Mouse (Mus musculus) megakaryocyte, adult 5-6 weeks (primary cell): ENCODE data around the gene Perp. TPM values are rescaled to one million over a fixed set of nuclear protein-coding genes. Genes with fewer than 3 reads are reported as not detected.

ENCODE experiments used
- ATAC-seq: 2 replicates; pipeline ENCODE4 v1.8.0; 2016; ENCODE audit warnings: mild to moderate bottlenecking, inconsistent platforms; ENCODE audit not compliant: poor library complexity, severe bottlenecking
- total RNA-seq, 2 experiments: library from RNA; stranded (forward) in 1 of 2; stranded (reverse) in 1 of 2; fragments of 153-499, 151-499 nt in 1 of 2; fragments of 221-1000, 200-1000 nt in 1 of 2; gene quantifications; 2 replicates each; pipeline versions ENCODE4 v1.2.3 to v1.2.4; 2015 to 2017

Perp gene
- total RNA-seq, 2 experiments from 2014 or later = 2.8 to 4.6 TPM

DNA sequence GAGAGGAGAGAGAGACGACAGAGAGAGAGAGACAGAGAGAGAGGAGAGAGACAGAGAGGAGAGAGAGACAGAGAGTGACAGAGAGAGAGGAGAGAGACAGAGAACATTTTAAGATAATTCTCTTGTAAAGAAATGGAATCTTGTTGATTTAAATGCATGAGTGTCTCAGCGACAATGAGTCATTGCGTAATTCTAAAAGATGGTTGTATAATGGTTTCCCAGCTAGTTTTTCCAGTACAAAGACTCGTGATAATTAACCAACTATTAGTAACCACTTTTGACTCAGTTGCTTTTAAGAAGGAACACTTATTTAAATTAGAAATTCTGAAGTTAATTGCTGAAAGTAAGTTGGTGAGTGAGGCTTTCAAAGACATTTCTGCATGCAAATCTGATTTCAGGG lies 16.6 kb downstream of the Perp start:
- no peak for ATAC-seq

DNA sequence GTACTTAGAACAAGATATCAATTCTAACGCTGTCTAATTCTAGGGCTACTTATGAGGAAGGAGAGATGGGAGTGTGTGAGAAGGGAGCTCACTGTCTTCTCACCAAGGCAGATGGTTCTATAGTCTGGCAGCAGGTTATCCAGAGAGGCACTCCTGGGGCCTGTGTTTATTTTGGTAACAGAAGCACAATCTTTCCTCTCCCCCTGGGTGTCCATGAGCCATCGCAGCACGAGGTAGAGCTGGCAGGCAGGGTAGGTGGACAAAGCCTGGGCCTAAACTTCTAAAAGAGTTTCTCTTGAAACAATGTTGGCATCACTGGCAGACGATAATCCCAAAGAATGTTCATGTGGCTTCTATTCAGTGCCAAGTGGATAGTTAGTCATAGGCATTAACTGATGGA lies 18.5 kb downstream of the Perp start:
- ATAC-seq = no peak

- ATAC-seq = no peak
These were observed 19.9 kb downstream of the Perp start for GRCm38 (mm10) chr10:18864753-18865152.

- no peak for ATAC-seq
These were observed 26.2 kb downstream of the Perp start for GRCm38 (mm10) chr10:18870990-18871389.

DNA sequence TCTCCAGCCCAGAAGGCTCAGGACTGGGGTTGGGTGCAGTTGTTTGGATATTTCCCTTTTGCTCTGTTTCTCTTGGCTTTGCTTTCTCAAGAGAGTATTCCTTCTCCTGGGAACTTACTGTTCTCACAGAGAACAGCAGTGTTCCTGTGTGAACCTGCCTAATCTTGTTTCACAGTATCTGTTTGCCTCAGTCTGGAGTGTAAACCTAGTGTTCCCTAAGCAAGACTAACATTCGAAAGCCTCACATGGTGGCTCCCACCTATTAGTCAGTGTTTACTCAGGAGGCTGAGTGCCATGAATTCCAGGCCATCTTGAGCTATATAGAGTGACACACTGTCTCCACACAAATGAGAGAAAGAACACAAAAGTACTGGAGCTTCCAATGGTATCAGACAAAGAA lies 31.4 kb downstream of the Perp start:
- no peak for ATAC-seq

- no peak for ATAC-seq
These were observed 33.3 kb downstream of the Perp start for GRCm38 (mm10) chr10:18878111-18878510.

- ATAC-seq = no peak
These were observed 34.3 kb downstream of the Perp start for GRCm38 (mm10) chr10:18879160-18879559.

DNA sequence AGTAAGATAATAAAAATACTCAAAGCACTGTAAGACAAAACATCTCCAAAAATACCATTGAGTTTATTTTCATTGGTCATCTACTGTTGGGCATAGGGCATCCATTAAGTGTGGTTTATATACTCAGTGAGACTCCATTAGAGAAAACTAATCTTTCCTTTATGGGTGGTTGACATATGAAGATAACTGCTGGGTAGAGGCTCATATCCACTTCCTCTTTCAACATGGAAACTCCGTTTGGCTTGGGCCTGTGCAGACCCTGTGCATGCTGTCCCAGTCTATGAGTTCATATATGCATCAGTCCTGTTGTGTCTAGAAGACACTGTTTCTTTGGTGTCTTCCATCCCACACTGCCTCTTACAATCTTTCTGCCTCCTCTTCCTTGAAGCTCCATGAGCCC lies 34.9 kb downstream of the Perp start:
- ATAC-seq = 0 out of 2 replicates have a peak, but pooled peaks have one; percentile 40

DNA sequence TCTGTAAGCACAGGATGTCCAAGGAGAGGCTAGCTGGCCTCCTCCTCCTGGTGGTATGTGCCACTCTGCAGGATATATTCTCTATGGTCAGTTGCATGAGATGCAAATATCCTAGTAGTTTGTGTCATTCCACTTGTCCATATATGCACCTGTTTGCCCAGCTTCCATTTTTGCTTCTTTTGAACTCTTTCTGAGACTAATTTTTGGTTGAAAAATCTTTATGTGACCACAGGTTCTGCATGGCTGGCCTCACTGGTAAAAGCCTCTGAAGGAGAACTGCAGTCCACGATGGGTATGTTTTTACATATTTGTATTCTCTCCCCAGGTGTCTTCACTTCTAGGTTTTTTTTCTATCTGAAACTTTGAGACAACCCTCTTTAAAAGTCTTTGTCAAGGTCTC lies 37.4 kb downstream of the Perp start:
- ATAC-seq = no peak

DNA sequence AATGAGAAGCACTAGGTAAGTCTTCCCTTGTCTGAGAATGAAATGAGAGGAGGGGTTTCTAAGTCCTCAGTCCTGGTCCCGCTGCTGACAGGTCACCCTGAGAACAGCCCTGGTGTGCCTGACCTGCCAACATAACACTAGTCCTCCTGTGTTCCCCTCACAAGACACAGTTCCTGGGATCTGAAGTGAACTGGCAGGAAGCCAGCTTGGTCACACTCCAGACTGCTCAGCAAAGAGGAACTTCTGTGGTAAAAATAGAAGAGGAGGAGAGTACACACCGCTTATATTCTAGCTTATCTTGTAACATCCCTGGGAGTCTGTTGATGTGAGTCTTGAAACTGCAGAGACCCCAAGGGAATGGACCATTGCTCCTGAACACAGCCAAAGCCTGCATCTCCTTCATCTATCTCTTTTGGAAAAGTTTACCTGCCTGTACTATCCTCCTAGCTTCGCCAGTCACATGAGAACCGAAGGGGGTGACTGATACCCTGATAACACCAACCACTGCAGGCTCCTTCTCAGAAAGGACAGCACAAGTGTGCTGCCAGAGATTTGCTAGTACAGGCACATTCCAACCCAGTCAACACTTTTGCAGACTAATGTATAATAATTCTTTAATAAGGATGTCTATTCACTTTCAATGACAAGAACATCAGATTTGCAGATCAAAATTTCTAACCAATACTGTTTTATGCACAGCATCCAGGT lies 42.3 kb downstream of the Perp start:
- peak; percentile 70 for ATAC-seq

GRCm38 (mm10) chr10:18888751-18889150 lies 43.9 kb downstream of the Perp start:
- no peak for ATAC-seq

DNA sequence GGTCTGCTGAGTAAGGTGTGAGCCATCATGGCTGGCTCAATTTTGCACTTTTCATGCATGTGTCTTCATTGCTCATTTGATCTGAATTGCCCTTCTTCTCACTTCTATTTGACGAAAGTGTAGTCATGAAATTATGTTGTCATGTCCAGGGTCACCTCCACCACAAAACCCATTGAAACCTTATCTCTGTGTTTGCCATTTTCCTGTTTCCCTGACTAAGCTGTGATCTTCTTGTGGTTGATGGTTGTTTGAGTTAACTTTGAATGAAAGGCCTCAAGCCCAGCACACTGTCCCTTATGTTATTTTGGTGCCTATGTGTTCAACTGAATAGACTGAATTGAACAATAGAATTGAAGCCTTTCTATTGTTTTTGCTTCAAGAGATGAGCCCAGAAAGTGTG lies 44.4 kb downstream of the Perp start:
- ATAC-seq = no peak

GRCm38 (mm10) chr10:18891110-18891509 lies 46.3 kb downstream of the Perp start:
- ATAC-seq = peak; percentile 60

DNA sequence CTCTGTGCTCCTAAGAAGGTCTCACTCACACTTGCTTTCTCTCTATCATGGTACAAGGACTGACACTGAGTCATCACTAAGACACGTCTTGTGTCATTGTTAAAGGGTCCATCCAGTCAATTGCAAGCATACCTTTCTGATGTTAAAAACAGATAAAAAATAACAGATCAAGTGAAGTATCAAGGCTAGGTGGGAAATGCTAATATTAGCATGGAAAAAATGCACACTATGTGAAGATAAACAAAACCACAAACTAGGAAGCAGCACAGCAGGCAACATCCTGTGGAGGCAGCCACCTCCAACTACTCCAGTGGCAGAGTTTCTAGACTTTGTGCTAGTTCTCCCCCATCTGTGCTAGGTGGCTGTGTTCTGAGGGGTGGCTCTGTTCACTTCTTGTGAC lies 47.3 kb downstream of the Perp start:
- peak; percentile 25 for ATAC-seq

DNA sequence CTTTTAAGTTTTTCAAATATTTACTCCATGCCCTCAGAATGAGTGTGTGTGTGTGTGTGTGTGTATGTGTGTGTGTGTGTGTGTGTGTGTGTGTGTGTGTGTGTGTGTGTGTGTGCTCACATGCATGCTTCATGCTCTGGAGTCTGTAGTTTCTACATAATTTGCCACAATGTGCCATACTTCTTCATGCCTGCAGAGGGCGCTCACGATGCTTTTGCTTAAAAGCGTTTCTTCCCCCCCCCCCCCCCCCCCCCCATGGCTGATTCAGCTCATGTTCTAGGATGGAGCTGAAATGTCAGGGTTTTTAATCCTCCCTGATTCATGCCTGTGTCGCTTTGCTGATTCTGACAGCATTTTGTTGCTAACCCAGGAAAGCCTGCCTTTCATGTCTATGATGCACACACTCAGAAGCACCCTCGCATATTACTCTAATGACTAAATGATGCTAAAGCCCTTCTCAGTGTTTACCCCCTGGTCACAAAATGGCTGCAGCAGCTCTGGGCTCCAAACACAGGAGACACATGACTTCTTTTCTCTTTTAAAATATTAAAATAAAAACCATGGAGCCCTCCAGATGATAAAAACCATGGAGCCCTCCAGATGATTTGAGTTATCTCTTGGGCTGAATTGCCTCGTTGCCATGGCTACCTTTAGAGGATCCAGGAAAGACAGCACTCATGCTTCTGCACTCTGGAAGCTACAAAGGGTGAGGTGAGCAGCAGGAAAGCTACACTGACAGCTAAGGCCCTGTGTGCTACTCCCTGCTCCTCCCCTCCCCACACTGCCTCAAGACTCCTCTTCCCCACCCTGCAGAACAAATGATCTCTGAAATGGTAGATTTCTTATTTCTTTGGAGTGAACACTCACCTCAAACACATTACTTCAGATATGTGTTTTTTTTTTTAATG lies 49.7 kb downstream of the Perp start:
- ATAC-seq = no peak

DNA sequence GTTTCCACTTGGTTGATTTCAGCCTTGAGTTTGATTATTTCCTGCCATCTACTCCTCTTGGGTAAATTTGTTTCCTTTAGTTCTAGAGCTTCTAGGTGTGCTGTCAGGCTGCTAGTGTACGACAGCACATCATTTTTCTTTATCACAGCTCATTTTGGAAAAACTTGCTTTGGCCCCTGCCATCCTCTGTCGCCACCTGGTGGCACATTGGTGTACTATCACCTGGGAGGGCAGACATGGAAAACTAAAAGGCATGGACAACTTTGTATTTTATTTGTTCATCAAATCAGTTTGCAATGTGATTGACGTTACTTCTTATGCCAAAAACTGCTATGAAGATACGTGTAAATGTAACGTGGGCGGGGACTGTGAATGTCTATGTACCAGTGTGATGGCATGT lies 59.3 kb downstream of the Perp start:
- ATAC-seq = peak; percentile 85

Other genes with a start within 250 kb of the Perp start
- gene Arfgef3, start 101.1 kb upstream of the Perp start, total RNA-seq (2015) = 0.11 and 0.14 TPM in 2 replicates
- gene Arfgef3, start 101.1 kb upstream of the Perp start, total RNA-seq (2017) = 0.22 and 0.28 TPM in 2 replicates
- gene Gm4922, start 58.2 kb upstream of the Perp start, total RNA-seq (2015) = not detected in 2 replicates
- gene Gm4922, start 58.2 kb upstream of the Perp start, total RNA-seq (2017) = not detected in 2 replicates
- gene Tnfaip3, start 170.6 kb downstream of the Perp start, total RNA-seq (2015) = 16.1 and 21.2 TPM in 2 replicates
- 17.0 and 29.6 TPM in 2 replicates for gene Tnfaip3, start 170.6 kb downstream of the Perp start, total RNA-seq (2017)